Mouse (Mus musculus) liver, postnatal 0 days (tissue): ENCODE measurements around the gene Catsperg2.

Experiments used
- CTCF ChIP-seq: sonication (generic); IDR thresholded peaks from 2 replicates; pipeline ENCODE4 v1.5.1; 2016; ENCODE audit warnings: antibody characterized with exemption, low read depth
- EP300 ChIP-seq: IDR thresholded peaks from 2 replicates; pipeline ENCODE4 v1.6.1; 2016; ENCODE audit warnings: antibody characterized with exemption, low read depth, mild to moderate bottlenecking

DNA sequence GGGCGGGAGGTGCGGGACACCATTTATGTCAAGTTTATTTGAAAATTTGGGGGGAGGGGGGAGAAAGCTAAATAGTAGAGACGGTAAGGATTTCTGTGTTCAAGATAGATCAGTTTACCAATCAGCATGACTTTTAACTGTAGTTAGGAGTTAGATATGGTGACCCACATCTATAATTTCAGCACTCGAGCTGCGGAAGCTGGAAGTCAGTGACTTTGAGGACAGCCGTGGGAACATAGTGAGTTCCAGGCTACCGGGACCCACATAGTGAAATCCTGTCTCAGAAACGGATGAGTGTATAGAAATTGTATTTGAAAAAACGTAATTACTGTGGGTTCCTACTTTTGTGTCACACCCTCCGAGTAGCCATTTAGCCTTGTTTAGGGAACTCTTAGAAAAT lies 42.1 kb upstream of the Catsperg2 start:
- TF ChIP-seq CTCF: no peak
- TF ChIP-seq EP300: no peak
